Mouse (Mus musculus) thymus, postnatal 25 days (tissue): Measurements from ENCODE around the gene Arhgap17.

Experiments
- DNase-seq: peaks from one replicate; pipeline ENCODE4 v3.0.0; 2022

Arhgap17 gene

GRCm38 (mm10) chr7:123338351-123338750, 31.4 kb downstream of the Arhgap17 start:
- no peak for DNase-seq

- no peak for DNase-seq
These were observed 33.4 kb downstream of the Arhgap17 start for GRCm38 (mm10) chr7:123336322-123336721.

DNA sequence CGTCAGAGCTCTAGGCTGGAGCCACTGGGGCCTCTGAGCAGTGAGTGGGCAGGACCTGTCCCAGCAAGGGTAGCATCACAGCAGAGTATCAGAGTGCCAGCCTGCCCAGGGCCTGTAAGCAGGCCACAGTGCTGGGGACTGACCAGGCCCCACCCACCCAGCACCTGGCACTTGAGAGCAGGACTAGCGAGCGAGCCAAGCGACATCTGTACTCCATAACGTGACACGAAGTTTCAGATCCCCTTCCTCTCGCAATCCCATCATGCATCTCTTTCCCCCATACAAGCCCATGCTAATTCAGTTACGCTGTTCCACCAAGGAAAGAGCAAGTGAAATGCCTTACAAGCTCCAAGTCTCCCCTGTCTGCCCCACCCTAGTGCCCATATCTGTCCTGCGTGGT, 39.2 kb downstream of the Arhgap17 start:
- DNase-seq: no peak

- DNase-seq: no peak
These were observed 41.8 kb downstream of the Arhgap17 start for GRCm38 (mm10) chr7:123327909-123328308.

DNA sequence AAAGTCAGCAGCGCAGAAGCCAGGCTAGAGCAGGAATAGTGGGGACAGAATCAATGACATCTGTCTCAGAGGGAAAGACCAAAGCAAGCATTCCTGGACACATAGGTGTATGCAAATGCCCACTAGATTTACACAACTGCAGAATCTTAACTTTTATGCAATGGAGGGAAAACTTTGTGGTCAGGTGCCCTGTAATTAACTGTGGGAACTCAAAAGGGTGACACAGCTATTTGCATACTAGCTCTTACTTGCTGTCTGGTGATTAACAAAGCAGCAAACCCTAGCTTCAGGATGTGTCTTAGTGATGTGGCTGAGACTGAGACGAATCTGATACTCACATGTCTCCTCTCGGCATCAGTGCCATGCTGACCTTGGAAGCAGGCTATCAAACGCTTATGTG, 42.8 kb downstream of the Arhgap17 start:
- no peak for DNase-seq

GRCm38 (mm10) chr7:123326062-123326461, 43.7 kb downstream of the Arhgap17 start:
- no peak for DNase-seq

DNA sequence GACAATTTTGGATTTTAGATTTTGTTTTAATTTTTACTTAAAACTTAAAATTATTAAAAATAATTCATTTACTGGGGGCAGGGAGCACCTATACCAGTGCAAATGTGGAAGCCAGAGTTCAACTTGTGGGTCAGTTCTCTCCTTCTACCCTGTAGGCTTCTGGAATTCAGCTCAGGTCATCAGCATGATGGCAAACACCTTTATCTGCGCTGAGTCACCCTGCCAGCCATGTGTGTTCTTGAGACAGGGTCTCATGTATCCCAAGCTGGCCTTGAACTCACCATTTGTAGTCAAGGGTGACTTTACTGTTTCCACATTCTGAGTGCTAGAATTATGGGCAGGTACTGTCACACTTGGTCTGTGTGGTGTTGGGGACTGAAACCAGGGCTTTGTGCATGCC, 45.6 kb downstream of the Arhgap17 start:
- no peak for DNase-seq

GRCm38 (mm10) chr7:123323388-123323787, 46.3 kb downstream of the Arhgap17 start:
- no peak for DNase-seq

DNA sequence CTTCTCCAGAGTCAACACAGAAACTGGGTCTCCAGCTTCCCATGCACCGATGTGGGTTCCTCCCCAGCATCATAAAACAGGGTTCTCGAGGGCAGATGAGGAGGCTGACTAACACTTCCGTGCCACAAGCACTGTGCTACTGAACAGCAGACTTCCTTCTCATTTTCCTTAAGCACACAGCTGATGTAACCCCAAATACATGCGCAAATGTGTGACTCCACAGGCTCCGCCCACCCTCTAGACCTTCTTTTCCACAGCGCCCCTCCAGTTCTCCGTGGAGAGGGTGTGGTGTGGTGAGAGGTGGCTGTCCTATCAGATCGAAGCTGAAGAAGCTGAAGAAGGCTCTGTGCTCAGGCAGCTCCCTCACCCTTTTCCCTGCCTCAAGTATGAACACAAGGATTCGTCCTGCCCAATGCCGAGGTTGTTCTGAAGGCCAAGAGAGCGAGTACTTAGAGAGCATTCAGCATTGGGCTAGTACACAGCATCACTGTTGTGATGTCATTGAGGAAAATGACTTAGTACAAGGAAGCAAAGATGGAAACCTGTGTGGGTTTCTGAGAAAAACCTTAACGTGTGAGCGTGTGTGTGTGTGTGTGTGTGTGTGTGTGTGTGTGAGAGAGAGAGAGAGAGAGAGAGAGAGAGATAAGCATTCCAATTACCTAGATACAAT, 47.1 kb downstream of the Arhgap17 start:
- peak; percentile 22 for DNase-seq

DNA sequence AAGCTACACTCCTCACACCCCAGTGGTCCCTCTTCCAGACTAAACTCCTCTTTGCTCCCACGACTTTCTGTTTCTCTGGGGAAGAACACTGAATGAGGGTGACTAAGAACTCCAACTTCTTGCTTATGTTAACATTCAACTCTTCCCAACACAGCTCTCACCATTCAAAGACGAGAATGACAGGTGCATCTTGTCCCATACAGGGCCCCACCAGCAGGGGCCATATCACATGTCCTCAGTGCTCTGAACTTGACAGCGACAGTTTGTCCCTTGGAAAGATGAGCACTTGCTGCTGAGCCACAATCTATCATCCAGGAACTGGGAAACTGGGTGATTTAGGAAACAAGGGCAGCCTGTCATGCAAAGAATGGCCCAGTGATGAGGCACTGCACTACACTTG, 57.0 kb downstream of the Arhgap17 start:
- DNase-seq: no peak

- no peak for DNase-seq
These were observed 57.9 kb downstream of the Arhgap17 start for GRCm38 (mm10) chr7:123311836-123312235.

DNA sequence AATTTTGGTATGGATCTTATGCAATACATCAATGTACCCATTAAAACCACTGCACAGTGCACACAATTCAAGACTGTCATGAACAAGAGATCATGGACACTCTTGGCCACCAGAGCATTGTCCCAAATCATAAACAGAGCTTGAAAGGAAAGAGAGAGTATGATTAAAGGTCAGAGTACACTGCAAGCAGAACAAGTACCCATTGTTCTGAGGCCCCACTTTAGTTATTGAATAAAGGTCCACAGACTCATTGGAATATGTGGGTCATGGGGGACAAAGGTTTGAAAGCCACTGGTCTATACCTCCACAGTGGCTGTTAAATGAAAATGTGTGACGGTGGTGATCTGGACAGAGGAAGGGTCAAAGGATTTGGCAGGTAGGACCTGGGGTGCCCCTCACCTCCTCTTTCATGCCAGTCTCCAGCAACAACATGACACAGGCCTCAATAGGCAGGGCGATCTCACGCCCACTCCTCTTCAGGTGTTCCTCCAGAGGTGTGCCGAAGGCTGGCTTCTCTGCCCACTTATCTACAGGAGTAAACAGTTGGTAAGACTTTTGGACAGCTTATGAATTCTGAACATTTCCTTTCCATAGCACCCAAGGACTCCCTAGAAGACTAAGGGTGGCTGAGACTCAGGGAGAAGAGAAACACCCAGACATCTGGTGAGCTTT, 61.7 kb downstream of the Arhgap17 start:
- DNase-seq: no peak

DNA sequence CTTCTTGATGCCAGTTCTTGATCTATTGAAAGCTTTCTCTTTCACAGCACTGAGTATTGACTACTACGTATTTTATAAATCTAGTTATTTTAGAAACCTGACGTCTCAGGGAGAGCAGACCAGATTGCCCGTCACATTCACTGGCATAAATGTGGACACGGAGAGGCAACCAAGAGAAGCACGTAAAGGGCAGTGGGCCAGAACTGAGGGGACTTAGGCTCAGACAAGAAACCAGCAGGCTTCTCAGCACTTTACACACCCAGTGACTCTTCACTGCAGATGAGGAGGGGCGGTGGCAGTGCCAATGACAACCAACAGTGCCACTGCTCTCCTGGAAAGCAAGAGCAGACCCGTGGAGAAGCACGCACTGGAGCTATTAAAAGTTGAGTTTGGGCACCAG, 62.5 kb downstream of the Arhgap17 start:
- DNase-seq: no peak

GRCm38 (mm10) chr7:123305397-123305796, 64.3 kb downstream of the Arhgap17 start:
- no peak for DNase-seq

GRCm38 (mm10) chr7:123300258-123300657, 69.5 kb downstream of the Arhgap17 start:
- no peak for DNase-seq

DNA sequence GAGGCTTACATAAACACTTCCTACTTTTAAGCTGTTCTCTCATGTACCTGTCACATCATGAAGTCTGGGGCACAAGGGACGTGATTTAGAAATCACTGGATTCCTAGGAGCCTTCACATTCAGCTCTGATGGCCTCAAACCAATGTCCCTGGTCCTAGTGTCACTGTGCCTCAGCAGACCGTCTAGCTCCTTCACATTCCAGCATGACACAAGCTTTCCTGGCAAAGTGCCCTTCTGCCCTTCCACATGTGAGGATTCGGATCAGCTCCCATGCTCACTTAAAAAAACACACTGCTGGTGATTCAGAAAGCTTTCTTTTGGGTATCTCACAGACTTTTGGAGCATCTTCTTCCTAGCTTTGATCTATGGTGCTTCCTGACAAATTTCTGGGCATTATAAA, 71.5 kb downstream of the Arhgap17 start:
- no peak for DNase-seq

GRCm38 (mm10) chr7:123296097-123296496, 73.6 kb downstream of the Arhgap17 start:
- DNase-seq: no peak

GRCm38 (mm10) chr7:123295423-123295822, 74.3 kb downstream of the Arhgap17 start:
- no peak for DNase-seq

GRCm38 (mm10) chr7:123293898-123294297, 75.8 kb downstream of the Arhgap17 start:
- no peak for DNase-seq

- DNase-seq: no peak
These were observed 77.8 kb downstream of the Arhgap17 start for GRCm38 (mm10) chr7:123291942-123292341.

DNA sequence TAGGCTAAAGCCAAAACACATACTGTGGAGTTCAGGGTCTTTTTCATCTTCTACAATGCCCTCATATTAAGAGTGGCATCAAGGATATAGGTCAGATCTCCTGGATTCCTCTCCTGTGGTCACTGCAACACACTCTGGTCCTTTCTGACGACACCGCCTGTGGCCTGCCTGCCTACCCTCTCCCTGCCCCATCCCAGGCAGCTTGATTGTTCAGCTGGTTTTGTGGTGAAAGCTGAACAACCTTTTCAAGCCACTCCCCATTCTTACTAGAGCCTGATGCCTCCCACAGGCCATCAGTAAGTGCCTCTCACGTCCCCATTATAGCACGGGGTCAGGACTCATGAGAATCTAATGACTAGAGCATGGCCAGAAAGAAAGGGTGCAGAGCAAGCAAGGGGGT, 80.5 kb downstream of the Arhgap17 start:
- no peak for DNase-seq

- DNase-seq: no peak
These were observed 81.8 kb downstream of the Arhgap17 start for GRCm38 (mm10) chr7:123287903-123288302.

- no peak for DNase-seq
These were observed 83.8 kb downstream of the Arhgap17 start for GRCm38 (mm10) chr7:123285896-123286295.

DNA sequence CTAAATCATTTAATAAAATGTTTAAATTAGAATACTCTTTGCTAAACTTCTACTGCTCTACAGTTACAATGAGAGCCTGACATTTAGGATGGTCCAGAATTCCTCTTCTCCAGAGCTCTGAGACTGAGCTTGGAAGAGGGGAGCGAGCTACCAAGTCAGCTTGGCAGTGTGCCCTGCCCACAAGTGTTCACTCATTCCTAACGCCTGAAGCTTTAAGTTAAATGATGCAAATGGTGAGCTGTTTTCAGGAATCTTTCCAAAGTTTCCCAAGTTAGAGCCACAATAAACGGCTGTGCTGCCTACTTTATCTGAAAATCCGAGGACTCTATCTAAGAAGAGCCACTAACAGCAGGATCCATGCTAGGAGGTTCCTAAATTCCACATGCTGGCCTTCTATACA, 85.9 kb downstream of the Arhgap17 start:
- no peak for DNase-seq

- DNase-seq: no peak
These were observed 89.9 kb downstream of the Arhgap17 start for GRCm38 (mm10) chr7:123279797-123280196.
